Mouse (Mus musculus): ENCODE measurements around the gene Bbs2.

The Bbs2 gene

DNA sequence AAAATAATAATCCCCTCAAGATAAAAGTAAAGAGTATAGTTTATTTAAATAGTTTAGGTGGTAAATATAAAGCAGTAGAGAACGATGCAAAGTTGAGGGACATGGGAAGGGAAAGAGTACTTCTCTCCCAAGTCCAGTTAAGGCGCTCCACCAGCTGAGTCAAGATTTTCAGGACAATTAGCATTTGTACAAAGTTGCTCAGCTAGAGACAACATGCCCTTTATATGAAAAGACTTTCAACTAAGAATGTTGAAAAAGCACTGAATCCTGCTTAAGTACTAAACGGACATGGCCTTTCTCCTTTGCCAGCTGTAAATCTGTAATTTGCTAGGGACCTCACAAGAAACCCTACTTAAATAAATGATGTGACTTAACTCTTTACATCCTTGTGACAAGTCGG lies 268 bp upstream of the Bbs2 start:
- in situ Hi-C loops (cut with MboI, MseI) = no loop called here

DNA sequence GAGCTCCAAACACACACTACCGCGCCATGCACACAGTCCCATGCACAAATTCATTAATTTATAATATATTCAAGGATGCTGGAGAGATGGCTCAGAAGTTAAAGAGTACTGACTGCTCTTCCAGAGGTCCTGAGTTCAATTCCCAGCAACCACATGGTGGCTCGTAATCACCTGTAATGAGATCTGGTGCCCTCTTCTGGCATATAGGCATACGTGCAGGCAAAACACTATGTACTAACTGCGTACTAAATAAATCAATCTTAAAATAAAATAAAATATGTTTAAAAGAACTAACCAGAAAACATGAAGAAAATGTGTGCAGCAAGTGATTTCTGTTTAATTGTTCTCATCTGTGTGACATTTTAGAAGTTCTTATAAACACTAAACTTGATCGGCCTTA lies 4.4 kb downstream of the Bbs2 start:
- in situ Hi-C loops (cut with MboI, MseI) = no loop called here

DNA sequence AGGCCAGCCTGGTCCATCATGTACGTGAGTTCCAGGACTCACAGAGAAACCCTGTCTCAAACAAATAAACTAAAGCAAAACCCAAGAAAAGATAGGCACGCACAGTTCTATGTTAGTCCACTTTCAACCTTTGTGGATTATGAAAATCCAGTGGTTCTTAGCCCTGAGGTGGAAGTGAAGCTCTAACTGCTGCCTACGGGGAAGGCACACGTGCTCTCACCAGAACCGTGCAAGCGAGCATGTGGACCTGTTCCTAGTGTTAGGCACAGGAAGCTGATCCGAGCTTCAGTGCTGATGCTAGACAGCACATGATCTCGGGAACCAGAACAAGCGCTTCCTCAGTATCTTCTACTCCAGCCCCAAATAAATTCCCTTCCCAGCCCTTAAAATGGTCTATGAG lies 5.9 kb downstream of the Bbs2 start:
- in situ Hi-C loops (cut with MboI, MseI) = no loop called here

DNA sequence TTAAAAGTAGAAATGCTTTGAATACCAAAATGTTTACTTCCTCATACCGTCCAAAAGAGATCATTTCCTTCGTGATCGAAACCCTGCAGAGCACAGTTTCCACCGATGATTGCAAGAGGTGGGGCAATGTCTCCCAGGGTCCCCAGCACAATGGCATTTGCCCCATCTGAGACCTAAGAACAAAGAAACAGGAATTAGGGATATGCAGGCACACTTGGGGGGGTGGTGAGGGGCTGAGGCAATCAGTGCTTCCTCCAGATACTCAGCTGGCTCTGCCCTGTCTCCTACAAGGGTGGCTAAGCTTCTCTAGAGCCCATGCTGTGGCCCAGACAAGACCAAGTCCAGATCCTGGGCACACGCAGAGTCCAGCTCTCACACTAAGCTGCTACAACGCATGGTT lies 9.0 kb downstream of the Bbs2 start:
- in situ Hi-C loops (cut with MboI, MseI) = no loop called here

DNA sequence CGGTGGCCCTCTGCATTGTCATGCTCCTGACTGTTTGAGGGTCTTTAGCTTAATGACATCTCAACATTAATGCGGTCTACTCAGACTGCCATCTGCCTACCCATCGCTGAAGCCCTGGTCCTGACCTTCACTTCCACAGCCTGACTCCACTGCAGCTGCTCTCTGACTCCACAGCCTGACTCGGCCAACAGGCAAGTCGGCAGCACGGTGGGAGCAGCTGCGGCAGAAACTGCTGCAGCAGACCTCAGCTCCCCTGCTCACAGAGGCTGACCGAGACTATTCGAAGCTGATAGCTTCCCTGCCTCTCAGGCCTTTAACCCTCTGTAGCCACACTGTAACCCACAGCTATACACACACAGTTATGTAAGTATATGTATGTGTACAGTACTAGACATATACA lies 10.8 kb downstream of the Bbs2 start:
- in situ Hi-C loops (cut with MboI, MseI) = no loop called here

DNA sequence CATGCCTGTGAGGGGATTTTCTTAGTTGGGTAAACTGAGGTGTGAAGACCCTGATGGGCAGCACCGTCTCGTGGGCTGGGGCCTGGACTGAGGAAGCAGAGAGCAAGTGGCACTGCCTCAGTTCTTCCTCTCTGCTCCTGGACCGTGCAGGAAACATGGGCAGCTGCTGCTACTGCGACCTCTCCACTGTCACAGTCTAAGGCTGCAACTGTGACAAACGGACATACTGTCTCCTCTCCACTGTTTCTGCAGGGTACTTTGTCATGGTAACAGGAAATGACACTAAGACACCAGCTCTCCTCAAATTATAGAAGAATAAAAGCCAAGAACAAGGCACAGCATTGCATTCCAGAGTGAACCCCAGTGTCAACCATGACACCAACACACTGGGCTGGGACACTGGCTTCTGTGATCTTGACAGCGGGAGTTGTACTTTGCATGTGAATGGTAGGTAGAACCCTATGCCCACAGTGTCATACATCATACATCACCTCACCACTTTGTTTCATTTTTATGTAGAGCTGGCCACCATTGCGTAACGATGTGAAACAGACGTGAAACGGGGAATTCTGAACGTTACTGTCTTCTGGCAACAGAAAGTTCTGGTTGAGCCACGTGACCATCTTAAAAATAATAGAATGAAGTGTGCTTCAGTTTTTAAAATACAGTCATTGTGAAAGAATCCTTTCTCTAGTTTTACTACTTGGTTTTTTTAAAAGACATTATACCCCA lies 22.1 kb downstream of the Bbs2 start:
- in situ Hi-C loops (cut with MboI, MseI) = no loop called here

DNA sequence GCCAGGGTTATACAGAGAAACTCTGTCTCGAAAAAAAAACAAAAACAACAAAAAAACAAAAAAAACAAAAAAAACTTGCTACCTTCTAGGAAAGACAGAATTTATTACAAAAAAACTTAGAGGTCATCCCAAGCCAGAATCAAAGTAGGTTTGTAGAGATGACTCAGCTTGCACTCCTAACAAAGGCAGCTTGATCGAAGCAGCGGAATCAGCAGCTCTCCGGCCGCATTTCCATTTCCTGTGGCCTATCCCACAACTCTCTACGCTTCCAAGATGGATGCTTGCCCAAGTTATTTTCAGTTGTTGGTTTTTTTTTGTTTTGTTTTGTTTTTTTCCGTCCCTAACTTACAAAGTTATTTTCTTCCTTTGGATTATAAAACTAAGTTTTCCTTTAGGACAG lies 29.9 kb downstream of the Bbs2 start:
- in situ Hi-C loops (cut with MboI, MseI) = no loop called here

DNA sequence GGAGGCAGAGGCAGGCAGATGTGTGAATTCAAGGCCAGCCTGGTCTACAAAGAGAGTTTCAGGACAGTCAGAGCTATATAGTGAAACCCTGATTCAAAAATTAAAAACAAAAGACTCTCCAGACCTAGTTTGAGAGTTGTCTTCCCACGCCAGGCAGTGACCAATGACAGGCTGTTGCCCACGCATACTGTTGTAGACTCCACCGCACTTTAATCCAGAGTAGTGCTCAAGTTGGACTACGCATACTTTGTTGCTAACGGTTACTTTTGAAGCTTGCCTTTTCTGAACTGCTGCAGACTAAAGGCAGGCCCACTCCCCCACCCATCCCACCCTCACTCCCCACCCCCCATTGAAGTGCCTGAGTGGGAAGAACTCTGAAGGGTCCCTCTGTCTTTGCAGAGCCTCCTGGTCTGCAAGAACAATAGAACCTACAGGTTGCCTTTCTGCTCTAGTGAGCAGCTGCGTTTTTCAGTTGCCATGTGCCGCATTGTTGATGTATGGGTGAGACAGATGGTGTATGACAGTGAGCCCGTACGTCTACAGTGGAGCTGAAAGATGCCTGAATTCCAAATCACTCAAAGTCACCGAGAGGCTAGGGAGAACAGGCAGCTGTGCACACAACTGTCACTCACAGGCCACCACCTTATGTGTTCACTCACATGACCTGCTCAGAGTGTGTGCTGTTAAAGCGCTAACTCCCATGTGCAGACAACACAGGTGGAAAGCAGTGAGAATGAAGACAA lies 32.4 kb downstream of the Bbs2 start:
- in situ Hi-C loops (cut with MboI, MseI) = no loop called here

DNA sequence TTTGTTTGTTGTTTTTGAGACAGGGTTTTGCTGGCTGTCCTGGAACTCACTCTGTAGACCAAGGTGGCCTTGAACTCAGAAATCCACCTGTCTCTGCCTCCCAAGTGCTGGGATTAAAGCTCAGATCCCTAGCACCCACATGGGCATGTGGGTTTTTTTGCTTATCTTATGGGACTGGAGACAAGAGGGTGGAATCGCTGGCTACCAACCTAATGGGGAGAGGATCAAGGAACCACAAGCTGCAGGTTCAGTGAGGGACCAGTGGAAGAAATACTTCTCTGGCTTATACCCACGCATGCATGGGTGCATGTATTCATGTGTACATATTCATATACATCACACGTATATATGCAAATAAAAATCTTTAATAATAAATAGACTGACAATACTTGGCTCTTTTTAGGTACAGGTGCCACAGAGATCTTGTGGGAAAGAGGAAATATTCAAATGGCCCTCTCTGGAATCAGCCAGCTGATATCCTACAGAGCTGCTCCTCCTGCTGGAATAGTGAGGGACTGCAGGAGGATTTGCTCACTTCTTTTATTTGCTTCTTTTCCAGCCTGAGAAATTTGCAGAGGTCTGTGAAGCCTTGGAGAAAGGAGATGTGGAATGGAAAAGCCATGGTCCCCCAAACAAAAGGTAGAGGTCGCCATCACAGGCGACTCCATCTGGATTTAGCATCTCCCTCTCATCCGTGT lies 41.4 kb downstream of the Bbs2 start:
- in situ Hi-C loops (cut with MboI, MseI) = no loop called here

DNA sequence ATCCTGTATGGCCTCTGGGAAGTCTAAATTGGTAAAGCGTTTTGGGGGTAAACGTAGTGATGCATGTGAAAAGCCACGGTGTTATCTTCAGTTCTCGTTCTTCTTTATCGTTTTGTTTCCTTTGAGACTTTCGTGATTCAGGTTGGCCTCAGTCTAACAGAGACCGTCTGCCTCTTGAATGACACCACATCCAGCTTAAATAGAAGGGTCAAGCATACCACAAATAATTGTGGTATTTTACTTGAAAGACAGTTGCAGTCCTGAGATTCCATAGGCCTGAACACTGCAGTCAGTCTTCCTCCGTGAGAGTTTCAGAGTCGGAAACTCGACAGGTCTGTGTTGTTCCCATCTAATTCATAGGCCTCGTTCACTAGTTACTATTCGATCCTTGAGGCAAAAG lies 46.0 kb downstream of the Bbs2 start:
- in situ Hi-C loops (cut with MboI, MseI) = no loop called here

DNA sequence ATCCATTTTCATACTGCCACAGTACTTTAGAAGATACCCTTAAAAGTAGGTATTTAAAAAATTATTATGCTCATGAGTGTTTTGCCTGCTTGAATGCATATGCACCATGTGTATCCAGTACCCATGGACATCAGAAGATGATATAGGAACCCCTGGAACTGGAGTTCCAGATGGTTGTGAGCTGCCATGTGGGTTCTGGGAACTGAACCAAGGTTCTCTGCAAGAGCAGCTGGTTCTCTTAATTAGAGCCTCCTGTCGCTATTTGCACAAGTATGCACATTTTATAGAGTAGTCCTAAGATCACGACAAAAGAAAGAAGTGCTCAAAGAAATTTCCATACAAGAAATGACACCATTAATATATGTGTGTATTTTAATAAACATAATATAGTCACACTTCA lies 50.9 kb downstream of the Bbs2 start:
- in situ Hi-C loops (cut with MboI, MseI) = no loop called here

DNA sequence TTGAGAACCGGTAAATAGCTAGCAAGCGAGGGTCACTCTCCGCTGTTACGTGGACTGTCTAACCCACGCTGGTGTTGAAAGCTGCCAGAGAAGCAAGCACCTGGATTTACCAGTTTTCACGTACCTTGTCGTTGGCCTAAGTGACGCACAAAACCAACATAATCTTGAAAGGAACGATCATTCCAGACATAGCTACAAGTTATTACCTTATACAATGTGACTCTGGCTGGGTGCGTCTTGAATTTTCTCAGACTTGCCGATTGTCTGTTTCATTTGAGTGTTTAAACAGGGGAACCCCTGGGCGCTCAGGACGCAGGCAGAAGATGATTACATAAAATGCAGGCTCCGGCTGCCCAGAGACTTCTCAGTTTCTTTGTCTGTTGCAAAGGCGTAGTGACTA lies 60.9 kb downstream of the Bbs2 start:
- in situ Hi-C loops (cut with MboI, MseI) = loop anchor here (5.0 to 10.0 kb wide), 2 partner anchors 169 to 1457 kb away; partner anchors contain the start of gene Csnk2a2

DNA sequence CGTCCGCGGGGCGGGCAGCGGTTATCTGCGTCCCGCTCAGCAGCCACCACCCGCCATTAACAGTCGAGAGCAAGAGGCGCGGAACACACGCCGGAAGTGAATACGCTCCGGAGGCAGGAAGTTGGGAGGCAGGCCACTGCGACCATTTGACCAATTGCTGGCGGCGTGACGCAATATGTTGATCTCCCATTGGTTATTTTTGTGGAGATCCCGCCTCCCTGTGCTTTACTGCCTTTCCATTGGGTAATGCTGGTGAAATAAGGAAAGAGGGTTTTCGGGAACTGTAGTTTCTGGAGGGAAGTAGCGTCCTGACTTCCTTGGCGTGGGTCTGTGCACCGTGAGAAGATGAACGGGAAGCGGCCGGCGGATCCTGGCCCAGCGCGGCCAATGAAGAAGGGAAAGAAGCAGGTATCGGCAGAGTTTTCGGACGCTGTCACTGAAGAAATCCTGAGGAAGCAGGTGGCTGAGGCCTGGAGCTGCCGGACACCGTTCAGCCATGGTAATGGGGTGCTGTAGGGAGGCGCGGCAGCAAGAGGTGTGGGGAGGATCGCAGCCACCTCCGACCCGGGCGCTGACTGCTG lies 61.7 kb downstream of the Bbs2 start, which contains the start of the genes Nudt21 and Ogfod1:
TSS of gene Nudt21 (minus strand) at position 88 of the 581 bp plus-strand sequence.
TSS of gene Ogfod1 (plus strand) at position 255 of the 581 bp plus-strand sequence.
- in situ Hi-C loops (cut with MboI, MseI) = loop anchor here (5.0 to 10.0 kb wide), 2 partner anchors 170 to 1458 kb away; partner anchors contain the start of gene Csnk2a2

DNA sequence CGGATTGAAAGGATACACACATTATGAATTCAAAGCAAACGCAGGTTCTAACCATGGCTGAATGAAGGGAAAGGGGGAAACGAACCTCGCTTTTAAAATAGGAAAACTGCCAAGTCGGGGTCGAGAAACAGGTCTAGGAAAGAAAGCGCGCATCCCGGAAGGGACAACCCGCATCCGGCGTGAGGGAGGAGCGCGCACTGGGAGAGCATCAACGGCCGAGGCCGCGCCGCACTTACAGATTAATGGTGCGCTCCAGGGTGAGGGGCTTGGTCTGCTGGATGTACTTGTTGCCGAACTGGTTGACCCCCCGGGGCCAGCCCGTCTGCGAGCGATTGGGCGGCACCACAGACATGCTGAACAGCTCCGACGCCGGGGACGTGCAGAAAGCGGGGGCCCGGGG lies 62.2 kb downstream of the Bbs2 start:
- in situ Hi-C loops (cut with MboI, MseI) = loop anchor here (5.0 to 10.0 kb wide), 2 partner anchors 171 to 1458 kb away; partner anchors contain the start of gene Csnk2a2

DNA sequence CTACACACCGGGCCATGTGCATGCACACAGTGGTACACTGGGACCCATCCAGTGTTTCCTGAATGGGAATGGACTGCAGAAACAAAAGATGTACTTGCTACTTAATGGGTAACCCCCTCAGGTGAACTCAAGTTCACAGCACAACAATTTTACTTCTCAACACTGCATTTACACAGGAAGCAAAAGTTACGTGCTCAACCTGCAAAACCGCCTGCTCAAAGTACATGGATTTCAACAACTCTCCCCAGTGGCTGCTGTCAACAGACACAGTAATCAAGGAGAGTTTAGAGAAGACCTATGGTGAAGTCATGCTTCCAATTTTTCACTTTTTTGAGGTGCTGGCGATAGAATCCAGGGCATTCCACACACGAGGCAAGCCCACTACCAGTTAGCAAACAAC lies 63.5 kb downstream of the Bbs2 start:
- in situ Hi-C loops (cut with MboI, MseI) = loop anchor here (5.0 to 10.0 kb wide), 2 partner anchors 172 to 1460 kb away; partner anchors contain the start of gene Csnk2a2

DNA sequence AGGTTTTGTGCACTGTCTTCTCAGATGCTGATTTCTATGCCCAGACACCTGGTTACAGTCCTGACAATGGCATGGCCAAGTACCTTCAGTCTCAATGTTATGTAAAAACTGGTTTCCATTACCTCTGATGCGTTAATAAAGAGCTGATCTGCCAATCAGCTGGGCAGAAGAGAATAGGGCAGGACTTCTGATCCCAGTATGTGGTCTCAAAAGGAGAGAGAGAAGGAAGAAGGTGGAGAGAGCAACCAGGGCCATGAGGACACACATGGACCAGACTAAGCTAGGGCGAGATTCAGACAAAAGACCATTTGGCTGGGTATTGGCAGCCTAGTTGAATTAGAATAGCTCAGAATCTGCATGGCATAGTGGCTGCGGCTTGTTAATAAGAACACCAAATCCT lies 65.1 kb downstream of the Bbs2 start:
- in situ Hi-C loops (cut with MboI, MseI) = loop anchor here (10.0 kb wide), 1 partner anchor 1461 kb away; the partner anchor contains the start of gene Csnk2a2

DNA sequence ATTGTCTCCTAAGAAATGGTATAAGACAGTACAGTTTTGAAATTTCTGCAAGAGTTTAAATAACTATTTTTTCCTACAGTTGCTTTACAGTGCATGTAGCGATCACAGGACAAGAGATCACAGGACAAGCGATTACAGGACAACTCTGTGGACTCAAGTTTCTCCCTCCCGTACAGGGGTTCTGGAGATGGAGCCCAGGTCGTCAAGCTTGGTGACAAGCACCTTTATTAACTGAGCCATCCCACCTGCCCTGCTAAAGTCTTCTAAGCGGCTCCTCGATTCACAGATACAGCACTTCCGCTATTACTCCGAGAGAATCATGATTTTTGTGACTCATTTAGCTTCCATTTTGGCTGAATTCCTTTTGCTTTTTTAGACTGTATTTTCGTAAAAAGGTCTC lies 69.0 kb downstream of the Bbs2 start:
- in situ Hi-C loops (cut with MboI, MseI) = loop anchor here (10.0 kb wide), 1 partner anchor 1465 kb away; the partner anchor contains the start of gene Csnk2a2

DNA sequence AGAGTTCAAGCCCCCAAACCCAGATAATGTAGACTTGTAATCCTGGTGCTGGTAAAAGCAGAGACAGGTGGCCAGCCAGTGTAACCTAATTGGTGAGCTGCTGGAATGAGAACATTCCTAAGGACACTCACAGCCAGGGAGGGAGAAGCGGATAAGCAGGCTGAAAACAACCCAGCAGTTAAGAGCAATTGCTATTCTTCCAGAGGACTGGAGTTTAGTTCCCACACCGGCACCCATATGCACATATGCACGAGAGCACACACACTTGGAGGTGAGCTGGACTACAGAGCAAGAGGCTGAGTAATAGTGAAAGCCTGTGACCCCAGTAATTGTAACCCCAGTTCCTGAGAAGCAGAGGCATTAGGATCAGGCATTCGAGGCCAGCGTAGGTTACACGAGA lies 74.8 kb downstream of the Bbs2 start:
- in situ Hi-C loops (cut with MboI, MseI) = loop anchor here (25.0 kb wide), 1 partner anchor 1738 kb away; no protein-coding TSS in a partner anchor
